Mouse (Mus musculus) bone marrow, adult 2 months (tissue): ENCODE measurements around the gene Gm21746.
"Not testable (repeated sequence)": the region's sequence is repeated elsewhere in the genome, so short reads cannot be mapped to it uniquely, and the experiment has no call there.

Experiments used
- CTCF ChIP-seq: fragments of 200-500 bp; IDR thresholded peaks from 2 replicates; pipeline ENCODE4 v1.5.1; 2011; ENCODE audit warnings: low read length, control low read depth; ENCODE audit not compliant: control insufficient read depth, insufficient read depth
- POLR2A ChIP-seq: fragments of 200-500 bp; IDR thresholded peaks from 2 replicates; pipeline ENCODE4 v1.6.1; 2011; ENCODE audit warnings: low read depth, mild to moderate bottlenecking, control low read depth, low read length, borderline replicate concordance; ENCODE audit not compliant: control insufficient read depth

DNA sequence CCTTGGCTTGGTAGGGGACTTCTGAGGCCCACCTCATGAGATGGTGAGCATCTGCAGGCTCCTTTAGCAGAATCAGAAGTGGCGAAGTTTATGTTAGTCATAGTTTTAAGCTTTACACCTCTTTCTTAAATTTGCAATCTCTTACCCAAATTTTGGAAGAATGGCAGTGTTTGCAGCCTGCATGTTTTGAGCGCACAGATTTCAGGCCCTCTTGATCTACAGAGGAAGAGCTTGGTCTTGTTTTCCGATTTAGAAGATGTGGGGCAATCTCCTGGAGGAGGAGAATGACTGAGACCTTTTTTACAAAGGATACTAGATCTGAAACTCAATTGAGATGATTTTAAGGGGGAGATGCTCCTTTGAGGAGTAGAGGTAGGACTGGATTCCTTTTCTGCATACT lies at the start of gene Gm21746:
- TF ChIP-seq POLR2A, CTCF: not testable (repeated sequence)
